27 mouse cellular contexts compared by ENCODE assay signal in genomic region chr5:39150891-39151290, GRCm38 (mm10).
DNase-seq lines count a peak whose midpoint lies in the region; ATAC-seq and TF ChIP-seq lines count a peak whose summit lies in the region.
"Had no signal": no experiment of that assay in that cellular context is flagged by ENCODE, and none has a peak within 500 bp of the region (broad histone marks: within the 10 kb centered on the region; RNA-seq: fewer than 3 reads in every experiment).

No protein-coding gene starts in this region.

- H3K27ac ChIP-seq in stomach, embryonic 16.5 days (ENCODE audit: low read length): no peak overlapping the region
- H3K27ac ChIP-seq in hindbrain, postnatal 0 days: no peak overlapping the region
- H3K27ac ChIP-seq: embryonic facial prominence, embryonic 12.5 days; embryonic facial prominence, embryonic 15.5 days; forebrain, embryonic 15.5 days; heart, adult 2 months; heart, embryonic 10.5 days; heart, embryonic 13.5 days; hindbrain, embryonic 10.5 days; hindbrain, embryonic 13.5 days had no signal

- DNase-seq in urinary bladder, postnatal 14 days (ENCODE audit: low spot score): peak; percentile 10
- DNase-seq in urinary bladder, postnatal 25 days (ENCODE audit: low spot score): no peak
- no peak for DNase-seq in hindbrain, postnatal 0 days (ENCODE audit: low spot score)
- no peak for DNase-seq in cerebellum, adult 11 months
- DNase-seq: adrenal gland, postnatal 10 days; cerebellum, adult 11-12 months; cerebellum, adult 9-10 months; cerebellum, postnatal 14 days; gastrocnemius, postnatal 25 days; heart, adult 2 months; heart, postnatal 14 days had no signal

- no peak overlapping the region for H3K4me3 ChIP-seq in stomach, embryonic 16.5 days (replicated peaks; ENCODE audit: low read length)
- no peak overlapping the region for H3K4me3 ChIP-seq in hindbrain, postnatal 0 days (ENCODE audit: low read length)
- H3K4me3 ChIP-seq: embryonic facial prominence, embryonic 12.5 days; embryonic facial prominence, embryonic 15.5 days; forebrain, embryonic 15.5 days; heart, adult 2 months; heart, embryonic 10.5 days; heart, embryonic 13.5 days; hindbrain, embryonic 10.5 days; hindbrain, embryonic 13.5 days had no signal

- 68% methylated on average over 4 of the region's 4 CpGs for WGBS in stomach, embryonic 16.5 days
- 93% methylated on average over 4 of the region's 4 CpGs for WGBS in hindbrain, postnatal 0 days

- H3K9me3 ChIP-seq in stomach, embryonic 16.5 days (replicated peaks; ENCODE audit: control insufficient read depth, low read length): no peaks in the 10 kb centered on the region
- no peaks in the 10 kb centered on the region for H3K9me3 ChIP-seq in hindbrain, postnatal 0 days (ENCODE audit: low read length)
- H3K9me3 ChIP-seq: embryonic facial prominence, embryonic 12.5 days; embryonic facial prominence, embryonic 15.5 days; forebrain, embryonic 15.5 days; heart, embryonic 10.5 days; heart, embryonic 13.5 days; hindbrain, embryonic 10.5 days; hindbrain, embryonic 13.5 days had no signal

- no peaks in the 10 kb centered on the region for H3K27me3 ChIP-seq in stomach, embryonic 16.5 days (ENCODE audit: control insufficient read depth, insufficient read depth, low read length)
- H3K27me3 ChIP-seq in hindbrain, postnatal 0 days (ENCODE audit: insufficient read depth, low read length): no peaks in the 10 kb centered on the region
- H3K27me3 ChIP-seq: CH12.LX; embryonic facial prominence, embryonic 12.5 days; embryonic facial prominence, embryonic 15.5 days; forebrain, embryonic 15.5 days; heart, embryonic 13.5 days; hindbrain, embryonic 13.5 days; Patski had no signal

- TF ChIP-seq CTCF in hindbrain, postnatal 0 days (IDR thresholded peaks at IDR 0.05; ENCODE audit: low read depth): no peak

- H3K36me3 ChIP-seq in stomach, embryonic 16.5 days (ENCODE audit: control insufficient read depth, insufficient read depth, low read length): no peaks in the 10 kb centered on the region
- no peaks in the 10 kb centered on the region for H3K36me3 ChIP-seq in hindbrain, postnatal 0 days (ENCODE audit: insufficient read depth, low read length)
- H3K36me3 ChIP-seq: embryonic facial prominence, embryonic 12.5 days; embryonic facial prominence, embryonic 15.5 days; forebrain, embryonic 15.5 days; G1E; heart, embryonic 10.5 days; heart, embryonic 13.5 days; hindbrain, embryonic 10.5 days; hindbrain, embryonic 13.5 days had no signal

- H3K9ac ChIP-seq in stomach, embryonic 16.5 days (ENCODE audit: low read length): no peak overlapping the region
- no peak overlapping the region for H3K9ac ChIP-seq in hindbrain, postnatal 0 days (replicated peaks; ENCODE audit: low read length)
- H3K9ac ChIP-seq: embryonic facial prominence, embryonic 12.5 days; embryonic facial prominence, embryonic 15.5 days; forebrain, embryonic 15.5 days; heart, embryonic 13.5 days; hindbrain, embryonic 13.5 days had no signal

- no peak overlapping the region for H3K4me2 ChIP-seq in stomach, embryonic 16.5 days (ENCODE audit: low read depth, low read length)
- H3K4me2 ChIP-seq in hindbrain, postnatal 0 days (ENCODE audit: low read depth, low read length): no peak overlapping the region
- H3K4me2 ChIP-seq: embryonic facial prominence, embryonic 12.5 days; embryonic facial prominence, embryonic 15.5 days; forebrain, embryonic 15.5 days; heart, embryonic 13.5 days; hindbrain, embryonic 13.5 days had no signal

- ATAC-seq in hematopoietic stem cell, adult 5-6 weeks (replicated peaks in 1 of 2; ENCODE audit: insufficient read depth in 1 of 2, low FRiP score in 2 of 2, low TSS enrichment in 1 of 2, low read depth in 1 of 2, poor library complexity in 2 of 2, severe bottlenecking in 2 of 2): peak; percentile 81 to 85
- ATAC-seq in neutrophil, adult 5-6 weeks (ENCODE audit: extremely low read depth, insufficient number of reproducible peaks, low FRiP score, poor library complexity, severe bottlenecking): peak; percentile 42; the same call in 1 of the 2 replicates
- 0 out of 2 replicates have a peak, but pooled peaks have one; percentile 29 for ATAC-seq in stomach, embryonic 16.5 days (ENCODE audit: insufficient read depth, low FRiP score)
- ATAC-seq in hindbrain, postnatal 0 days: no peak
- no peak for ATAC-seq in megakaryocyte-erythroid progenitor cell, adult 5-6 weeks (replicated peaks; ENCODE audit: low FRiP score, low TSS enrichment, poor library complexity, severe bottlenecking)
- ATAC-seq: forebrain, embryonic 15.5 days; hindbrain, embryonic 16.5 days; inflammation-experienced regulatory T-cells, adult 6 months; Patski had no signal

- H3K4me1 ChIP-seq in stomach, embryonic 16.5 days (ENCODE audit: control insufficient read depth, insufficient read depth, low read length): no peaks in the 10 kb centered on the region
- no peaks in the 10 kb centered on the region for H3K4me1 ChIP-seq in hindbrain, postnatal 0 days (ENCODE audit: insufficient read depth, low read length)
- H3K4me1 ChIP-seq: embryonic facial prominence, embryonic 12.5 days; embryonic facial prominence, embryonic 15.5 days; forebrain, embryonic 15.5 days; heart, embryonic 10.5 days; hindbrain, embryonic 10.5 days; hindbrain, embryonic 13.5 days had no signal

Comparison
In these comparisons a context has a peak if more than half of its experiments do, and no peak if none do; other contexts are left out.
1. ATAC-seq: peak in hematopoietic stem cell, adult 5-6 weeks (2 of 2), neutrophil, adult 5-6 weeks (single experiment) and stomach, embryonic 16.5 days (single experiment); none in hindbrain, postnatal 0 days (single experiment) and megakaryocyte-erythroid progenitor cell, adult 5-6 weeks (single experiment).